Mouse (Mus musculus) frontal cortex, adult (tissue): ENCODE results near the gene Tbx3.

ENCODE experiments used
- ATAC-seq: cut with Nextera tagmentation; 2 replicates; pipeline ENCODE4 v1.9.2; 2017; ENCODE audit warnings: mild to moderate bottlenecking, moderate library complexity, mixed read lengths; ENCODE audit not compliant: low TSS enrichment

The Tbx3 gene

GRCm38 (mm10) chr5:119670566-119671108 lies at the start of gene Tbx3:
Gene Tbx3, plus strand, starts transcription at chr5:119670669.
- peak; percentile 55; the same call in 1 of the 2 replicates for ATAC-seq

- no peak for ATAC-seq
These were observed 48.4 kb upstream of the Tbx3 start for GRCm38 (mm10) chr5:119622076-119622475.

- ATAC-seq = no peak
These were observed 45.9 kb upstream of the Tbx3 start for GRCm38 (mm10) chr5:119624554-119624953.

- ATAC-seq = no peak
These were observed 44.9 kb upstream of the Tbx3 start for GRCm38 (mm10) chr5:119625603-119626002.

DNA sequence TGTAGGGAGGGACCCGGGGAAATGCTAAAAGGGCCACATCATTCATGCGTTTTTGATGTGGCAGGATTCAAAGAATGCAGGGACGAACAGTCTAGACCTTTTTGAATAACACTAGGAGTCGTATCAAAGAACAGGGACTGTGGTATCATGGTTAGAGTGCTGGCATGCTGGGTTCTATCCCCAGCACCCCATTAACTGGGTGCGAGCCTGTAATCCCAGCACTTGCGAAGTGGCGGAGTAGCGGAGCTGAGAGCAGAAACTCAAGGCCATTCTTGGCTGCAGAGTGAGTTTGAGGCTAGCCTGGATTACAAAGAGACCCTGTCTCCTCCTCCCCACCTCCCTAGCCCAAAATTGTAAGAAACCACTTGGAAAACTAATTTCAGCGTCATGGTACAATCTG lies 44.3 kb upstream of the Tbx3 start:
- no peak for ATAC-seq

GRCm38 (mm10) chr5:119626662-119627061 lies 43.8 kb upstream of the Tbx3 start:
- ATAC-seq = no peak

DNA sequence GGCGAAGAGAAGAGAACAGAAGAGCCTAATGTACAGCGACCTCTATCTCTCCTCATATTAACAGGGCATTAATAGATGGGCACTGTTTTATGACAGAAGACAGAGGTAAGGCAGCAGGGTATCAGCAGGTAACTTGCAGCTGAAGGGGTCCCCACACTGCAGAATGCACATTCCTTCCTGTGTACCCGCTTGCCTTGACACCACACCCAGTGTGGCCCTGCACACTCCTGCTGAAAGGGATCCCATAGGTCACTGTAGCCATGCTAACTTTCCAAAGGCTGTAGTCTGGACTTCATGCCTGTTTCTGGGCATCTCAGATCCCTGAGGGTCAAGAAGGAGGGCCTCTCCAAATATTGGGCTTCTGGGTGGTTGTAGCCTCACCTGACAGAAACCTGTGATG lies 42.4 kb upstream of the Tbx3 start:
- ATAC-seq = no peak

GRCm38 (mm10) chr5:119628746-119629327 lies 41.6 kb upstream of the Tbx3 start:
- ATAC-seq = no peak

DNA sequence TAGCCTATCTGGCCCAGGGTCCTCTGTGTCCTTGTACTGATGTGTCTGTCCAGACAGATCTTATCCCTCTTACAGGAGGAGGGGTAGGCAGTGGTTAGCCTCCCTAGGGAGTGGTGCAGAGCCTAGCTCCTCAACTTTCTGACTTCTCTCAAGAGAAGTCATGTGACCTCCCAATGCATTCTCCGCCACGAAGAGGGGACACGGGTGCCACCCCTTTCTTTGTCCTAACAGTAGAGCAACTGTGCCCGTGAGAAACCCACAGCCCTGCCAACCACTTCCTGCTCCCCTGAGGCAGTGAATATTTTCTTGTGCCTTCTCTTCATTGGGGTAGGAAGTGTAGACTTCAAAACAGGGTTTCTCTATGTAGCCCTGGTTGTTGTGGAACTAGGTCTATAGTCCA lies 36.9 kb upstream of the Tbx3 start:
- ATAC-seq = no peak

DNA sequence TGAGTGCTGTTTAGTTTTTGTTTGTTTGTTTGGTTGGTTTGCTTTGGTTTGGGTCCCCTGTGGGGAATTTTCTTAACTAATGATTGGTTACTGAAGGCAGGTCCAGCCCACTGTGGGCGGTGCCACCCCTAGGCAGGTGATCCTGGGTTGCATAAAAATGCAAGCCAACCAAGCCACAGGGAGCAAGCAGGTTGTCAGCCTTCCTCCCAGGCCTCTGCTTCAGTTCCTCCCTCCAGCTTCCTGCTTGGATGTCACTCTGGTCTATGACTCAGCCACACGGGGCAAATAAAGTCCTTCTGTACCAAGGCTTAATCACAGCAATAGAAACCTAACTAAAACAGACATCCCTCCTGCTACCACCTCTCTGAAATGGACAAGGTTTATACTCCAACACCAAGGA lies 35.6 kb upstream of the Tbx3 start:
- no peak for ATAC-seq

- no peak for ATAC-seq
These were observed 32.2 kb upstream of the Tbx3 start for GRCm38 (mm10) chr5:119638300-119638699.

DNA sequence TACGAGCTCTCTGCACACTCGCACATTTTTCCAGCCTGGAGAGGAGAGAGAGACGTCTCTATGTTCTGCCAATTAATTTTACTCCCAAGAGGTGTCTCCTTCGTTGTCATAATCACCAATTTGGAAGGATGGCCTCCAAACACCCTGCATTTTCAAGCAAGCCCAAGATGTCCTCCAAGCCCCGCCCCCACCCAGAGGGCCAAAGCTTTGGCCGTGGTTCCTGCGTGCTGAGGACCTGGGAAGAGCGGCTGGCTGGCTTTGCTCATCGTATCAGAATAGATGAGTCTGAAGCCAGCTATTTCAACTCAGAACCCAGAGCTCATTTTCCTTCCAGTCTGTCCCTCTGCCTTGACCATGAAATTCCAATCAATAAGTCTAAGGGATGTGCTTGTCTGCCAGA lies 29.4 kb upstream of the Tbx3 start:
- no peak for ATAC-seq

- ATAC-seq = no peak
These were observed 28.8 kb upstream of the Tbx3 start for GRCm38 (mm10) chr5:119641714-119642113.

GRCm38 (mm10) chr5:119646965-119647364 lies 23.5 kb upstream of the Tbx3 start:
- no peak for ATAC-seq

DNA sequence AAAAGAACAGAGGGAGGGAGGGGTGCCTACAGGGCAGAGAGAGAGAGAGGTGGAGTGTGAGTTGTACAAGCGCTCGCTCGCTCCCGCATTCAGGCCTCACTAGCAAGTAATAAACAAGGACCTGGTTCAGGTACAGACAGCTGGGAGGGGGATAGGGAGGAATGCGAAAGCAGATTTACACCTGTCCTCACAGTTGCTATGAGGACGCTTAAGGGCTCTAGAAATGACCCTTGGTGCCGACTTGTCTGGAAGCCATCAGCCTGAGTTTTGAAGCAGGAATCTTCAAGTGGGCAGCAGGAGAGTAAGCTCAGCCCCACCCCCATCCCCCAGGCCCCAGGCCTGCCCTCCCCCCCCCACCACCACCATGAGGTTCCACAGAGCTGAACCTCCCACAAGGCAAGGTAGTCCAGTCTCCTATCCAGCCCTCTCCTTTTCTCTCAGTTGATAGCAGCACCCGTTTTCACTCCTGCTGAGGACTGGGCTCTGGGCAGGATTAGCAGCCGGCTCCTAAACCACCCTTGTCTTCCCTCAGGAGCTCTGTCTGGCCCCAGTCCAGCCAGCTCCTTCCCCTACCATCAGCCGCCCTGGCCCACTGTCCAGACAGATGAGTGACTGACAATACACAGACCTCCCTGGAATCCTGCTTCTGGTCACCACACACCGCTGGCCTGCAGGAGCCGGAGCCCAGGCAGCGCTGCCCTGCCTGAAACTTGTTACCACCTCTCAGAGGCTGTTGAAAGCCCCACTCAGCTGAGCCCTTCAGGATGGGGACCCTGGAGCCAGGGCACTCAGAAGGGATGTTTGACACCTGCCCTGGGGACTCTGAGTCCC lies 19.1 kb upstream of the Tbx3 start:
- no peak for ATAC-seq

- ATAC-seq = no peak
These were observed 14.1 kb upstream of the Tbx3 start for GRCm38 (mm10) chr5:119656354-119656753.

- no peak for ATAC-seq
These were observed 13.6 kb upstream of the Tbx3 start for GRCm38 (mm10) chr5:119656856-119657255.

GRCm38 (mm10) chr5:119657362-119657761 lies 13.1 kb upstream of the Tbx3 start:
- no peak for ATAC-seq

- ATAC-seq = no peak
These were observed 12.7 kb upstream of the Tbx3 start for GRCm38 (mm10) chr5:119657804-119658203.

GRCm38 (mm10) chr5:119658396-119658795 lies 12.1 kb upstream of the Tbx3 start:
- ATAC-seq = no peak

- no peak for ATAC-seq
These were observed 11.4 kb upstream of the Tbx3 start for GRCm38 (mm10) chr5:119659041-119659440.

- ATAC-seq = no peak
These were observed 9.7 kb upstream of the Tbx3 start for GRCm38 (mm10) chr5:119660526-119661410.
